Mouse (Mus musculus): ENCODE results near the gene Plaur. TPM values are rescaled to one million over a fixed set of nuclear protein-coding genes. Genes with fewer than 3 reads are reported as not detected.
"Not testable (repeated sequence)": the region's sequence is repeated elsewhere in the genome, so short reads cannot be mapped to it uniquely, and the experiment has no call there.

The Plaur gene
- polyA plus RNA-seq, 1 experiment, result 0.79 TPM

DNA sequence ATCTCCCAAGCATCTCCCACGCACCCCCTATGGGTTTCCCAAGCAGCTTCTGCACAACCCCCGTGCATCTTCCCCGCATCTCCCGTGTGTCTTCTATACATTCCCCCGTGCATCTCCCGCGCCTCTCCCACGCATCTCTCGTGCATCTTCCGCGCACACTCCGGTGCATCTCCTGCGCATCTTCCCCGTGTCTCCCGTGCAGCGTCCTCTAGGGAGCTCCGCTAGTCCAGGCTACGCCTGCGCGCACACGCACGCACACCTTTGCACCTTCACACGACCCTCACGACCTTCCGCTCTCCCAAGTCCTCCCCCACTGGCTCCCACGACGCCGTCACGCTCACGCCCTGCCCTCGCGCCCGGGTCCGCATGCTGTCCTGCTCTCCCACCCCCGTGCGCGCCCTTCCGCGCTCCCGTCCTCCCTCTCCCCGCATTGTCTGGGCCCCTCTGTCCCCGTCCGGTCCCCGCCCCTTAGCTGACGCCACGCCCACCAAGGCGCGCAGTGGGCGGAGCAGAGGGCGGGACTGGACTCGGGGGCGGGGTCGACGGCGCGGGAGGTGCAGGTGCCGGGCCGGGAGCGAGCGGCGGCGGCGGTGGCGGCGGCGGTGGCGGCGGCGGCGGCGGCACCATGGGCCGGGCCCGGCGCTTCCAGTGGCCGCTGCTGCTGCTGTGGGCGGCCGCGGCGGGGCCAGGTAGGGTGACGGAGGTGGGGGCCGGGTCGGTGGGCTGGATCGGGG is 19.4 kb downstream of the Plaur start, which contains the start of gene Cadm4:
Gene Cadm4, plus strand, starts transcription at position 550 of the 734 bp plus-strand sequence.
- peak; percentile 92 to 96 for DNase-seq
- peak within 1 kb of the TSS; percentile 61 for H3K27ac ChIP-seq (ENCODE audit: insufficient read depth, low read length)
- H3K27me3 ChIP-seq (ENCODE audit: control insufficient read depth, insufficient read depth, low read length), result no peaks in the 10 kb centered on the region
- H3K4me1 ChIP-seq (ENCODE audit: control insufficient read depth, insufficient read depth, low read length), result peaks cover 18% of the 10 kb centered on the region
- TF ChIP-seq POLR2A (IDR thresholded peaks at IDR 0.05; ENCODE audit: borderline replicate concordance, insufficient read depth, low read length) (peak; percentile 92), CTCF (IDR thresholded peaks at IDR 0.05; ENCODE audit: borderline replicate concordance, insufficient read depth, low read depth, low read length) (no peak)
- H3K4me3 ChIP-seq (replicated peaks; ENCODE audit: insufficient read depth, low read depth, low read length), result peak within 1 kb of the TSS; percentile 88
- WGBS, result 2% methylated on average over 75 of the region's 83 CpGs

DNA sequence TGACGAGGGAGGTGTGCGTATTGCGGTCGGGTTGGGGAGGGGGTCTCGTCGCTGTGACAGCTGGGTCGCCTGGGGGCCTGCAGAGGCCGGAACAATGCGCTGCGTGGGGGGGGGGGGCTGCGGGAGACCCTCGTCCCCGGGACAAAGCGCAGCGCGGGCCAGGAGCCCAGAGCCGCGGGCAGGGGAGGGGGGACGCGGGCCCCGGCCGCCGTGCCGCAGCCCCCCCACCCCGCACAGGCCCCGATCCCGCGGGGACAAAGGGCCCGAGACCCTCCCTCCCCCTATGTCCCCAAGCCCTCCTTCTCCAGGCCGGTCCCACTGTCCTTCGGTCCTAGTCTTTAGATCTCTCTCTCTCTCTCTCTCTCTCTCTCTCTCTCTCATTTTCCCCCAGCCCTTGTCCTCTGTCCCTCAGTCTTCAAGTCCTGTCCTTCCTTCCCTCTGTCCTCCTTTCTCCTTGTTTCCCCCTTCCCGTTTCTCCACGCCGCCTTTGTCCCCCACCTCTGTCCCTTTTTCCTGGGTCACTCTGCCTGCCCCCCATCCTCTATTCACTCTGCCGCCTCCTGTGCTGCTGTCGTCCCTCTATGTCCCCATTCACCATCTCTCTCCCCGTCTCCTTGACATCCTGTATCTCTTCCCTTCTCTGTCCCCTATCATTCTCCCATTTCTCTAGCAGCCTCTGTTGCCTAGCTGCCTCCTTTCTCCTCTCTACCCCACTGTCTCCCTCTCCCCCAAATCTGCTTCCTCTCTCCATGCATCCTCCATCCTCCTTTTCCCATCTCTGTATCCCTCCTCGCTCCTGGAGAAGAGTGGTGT is 20.1 kb downstream of the Plaur start:
- WGBS, result 0% methylated on average over 27 of the region's 38 CpGs
- TF ChIP-seq CTCF (IDR thresholded peaks at IDR 0.05; ENCODE audit: borderline replicate concordance, insufficient read depth, low read depth, low read length) (no peak), POLR2A (IDR thresholded peaks at IDR 0.05; ENCODE audit: borderline replicate concordance, insufficient read depth, low read length) (no peak)
- Histone ChIP-seq H3K27me3 (ENCODE audit: control insufficient read depth, insufficient read depth, low read length) (no peaks in the 10 kb centered on the region), H3K27ac (ENCODE audit: insufficient read depth, low read length) (peak overlapping the region; percentile 61; the same call in 1 of the 2 replicates), H3K4me3 (replicated peaks; ENCODE audit: insufficient read depth, low read depth, low read length) (peak overlapping the region; percentile 88), H3K4me1 (ENCODE audit: control insufficient read depth, insufficient read depth, low read length) (peaks cover 25% of the 10 kb centered on the region)
- DNase-seq, result peak in 1 of 2 experiments; percentile 43

DNA sequence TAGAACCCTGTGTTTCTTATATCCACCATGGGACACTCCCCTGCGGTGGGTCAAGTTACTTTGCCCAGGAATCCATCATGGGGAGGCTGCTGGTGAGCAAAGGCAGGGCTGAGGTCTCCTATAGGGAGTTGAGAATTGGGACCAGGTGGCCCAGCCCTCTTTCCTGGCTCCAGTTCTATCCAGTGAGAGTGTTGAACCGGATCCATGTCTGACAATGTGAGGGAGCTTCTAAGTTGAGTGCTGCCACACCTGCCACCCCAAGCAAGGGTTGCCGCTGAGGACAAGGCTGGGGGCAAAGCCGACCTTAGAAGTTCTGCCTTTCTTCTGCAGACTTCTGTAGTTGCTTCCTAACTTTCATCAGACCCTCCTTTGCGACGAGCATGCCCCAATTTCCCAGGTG is 21.0 kb downstream of the Plaur start:
- H3K27me3 ChIP-seq (ENCODE audit: control insufficient read depth, insufficient read depth, low read length), result not testable (repeated sequence)
- WGBS, result 10% methylated on average over 6 of the region's 6 CpGs
- H3K4me1 ChIP-seq (ENCODE audit: control insufficient read depth, insufficient read depth, low read length), result peaks cover 26% of the 10 kb centered on the region
- DNase-seq, result peak; percentile 43 to 64
- 0 out of 2 replicates have a peak overlapping the region, but pooled peaks have one; percentile 61 for H3K27ac ChIP-seq (ENCODE audit: insufficient read depth, low read length)
- peak overlapping the region; percentile 88 for H3K4me3 ChIP-seq (replicated peaks; ENCODE audit: insufficient read depth, low read depth, low read length)

DNA sequence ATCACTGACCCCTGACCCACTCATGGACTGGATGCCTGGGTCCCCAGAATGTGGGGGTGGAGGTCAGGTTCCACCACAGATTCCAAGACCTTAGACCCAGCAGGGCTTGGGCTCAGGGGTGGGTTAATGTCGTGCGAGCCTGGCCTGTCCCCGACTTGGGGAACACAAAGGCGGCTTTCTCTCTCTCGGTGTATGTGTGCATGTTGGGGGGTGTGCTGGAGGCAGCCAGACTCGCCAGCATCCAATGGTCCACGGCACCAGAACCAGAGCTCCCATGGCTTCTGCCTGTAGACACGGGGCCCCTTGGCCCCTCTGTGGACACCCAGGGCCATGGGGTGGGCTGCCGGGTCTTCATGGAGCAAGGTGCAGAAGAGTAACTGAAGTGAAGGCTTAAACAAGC is 23.2 kb downstream of the Plaur start:
- no peak for TF ChIP-seq POLR2A (IDR thresholded peaks at IDR 0.05; ENCODE audit: borderline replicate concordance, insufficient read depth, low read length)
- TF ChIP-seq CTCF (IDR thresholded peaks at IDR 0.05; ENCODE audit: borderline replicate concordance, insufficient read depth, low read depth, low read length), result no peak
- DNase-seq, result peak in 1 of 2 experiments; percentile 31
- WGBS, result 57% methylated on average over 9 of the region's 9 CpGs
- H3K4me3 ChIP-seq (replicated peaks; ENCODE audit: insufficient read depth, low read depth, low read length), result no peak overlapping the region
- H3K4me1 ChIP-seq (ENCODE audit: control insufficient read depth, insufficient read depth, low read length), result peaks cover 24% of the 10 kb centered on the region
- H3K27ac ChIP-seq (ENCODE audit: insufficient read depth, low read length), result peak overlapping the region; percentile 79; the same call in 1 of the 2 replicates
- H3K27me3 ChIP-seq (ENCODE audit: control insufficient read depth, insufficient read depth, low read length), result no peaks in the 10 kb centered on the region

DNA sequence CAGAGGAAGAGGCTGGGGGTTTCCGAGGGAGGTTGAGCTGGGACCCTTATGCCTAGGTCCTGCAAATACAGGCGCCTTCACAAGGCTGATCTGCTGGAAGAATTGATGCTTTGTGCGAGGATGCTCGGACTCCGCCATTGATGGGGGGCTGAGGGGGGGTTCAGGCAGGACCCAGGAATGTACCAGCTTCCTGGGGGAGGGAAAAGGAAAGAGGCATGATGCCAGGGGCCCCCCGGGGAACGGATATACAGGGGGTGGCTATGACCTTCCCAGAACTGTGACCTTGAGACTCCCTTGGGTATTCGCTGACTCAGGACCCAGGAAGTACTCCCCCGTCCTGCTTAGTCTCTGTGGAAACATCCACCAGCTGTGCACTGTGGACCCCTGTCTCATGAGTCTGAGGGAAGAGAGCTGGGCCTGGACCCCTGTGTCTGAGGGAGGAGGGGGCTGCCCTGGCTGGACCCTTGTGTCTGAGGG is 24.4 kb downstream of the Plaur start:
- peak in 1 of 2 experiments; percentile 28 for DNase-seq
- 48% methylated on average over 9 of the region's 9 CpGs for WGBS

DNA sequence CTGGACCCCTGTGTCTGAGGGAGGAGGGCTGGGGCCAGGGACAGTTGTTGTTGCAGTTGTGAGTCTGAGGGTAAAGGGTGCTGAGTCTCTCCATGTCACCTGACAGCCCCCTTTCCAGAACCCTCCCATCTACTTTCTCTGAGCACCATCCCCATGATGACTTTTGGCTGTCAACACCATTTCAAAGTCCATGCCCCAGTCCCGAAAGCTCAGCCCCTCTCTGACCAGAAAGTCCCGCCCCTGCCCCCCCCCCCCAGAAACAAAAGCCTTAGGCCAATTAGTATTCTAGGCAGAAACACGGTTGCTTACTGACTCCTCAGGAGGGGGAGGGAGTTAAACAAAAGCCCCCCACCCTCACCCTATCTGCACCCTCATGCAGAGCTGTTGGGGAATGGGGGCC is 25.1 kb downstream of the Plaur start:
- H3K4me1 ChIP-seq (ENCODE audit: control insufficient read depth, insufficient read depth, low read length), result peaks cover 26% of the 10 kb centered on the region
- no peak for TF ChIP-seq POLR2A (IDR thresholded peaks at IDR 0.05; ENCODE audit: borderline replicate concordance, insufficient read depth, low read length)

More for the DNA sequence above, 24.4 kb downstream of the Plaur start:
- Histone ChIP-seq H3K4me1 (ENCODE audit: control insufficient read depth, insufficient read depth, low read length) (peaks cover 26% of the 10 kb centered on the region), H3K4me3 (replicated peaks; ENCODE audit: insufficient read depth, low read depth, low read length) (no peak overlapping the region), H3K27ac (ENCODE audit: insufficient read depth, low read length) (peak overlapping the region; percentile 79), H3K27me3 (ENCODE audit: control insufficient read depth, insufficient read depth, low read length) (no peaks in the 10 kb centered on the region)
- no peak for TF ChIP-seq CTCF (IDR thresholded peaks at IDR 0.05; ENCODE audit: borderline replicate concordance, insufficient read depth, low read depth, low read length)
- no peak for TF ChIP-seq POLR2A (IDR thresholded peaks at IDR 0.05; ENCODE audit: borderline replicate concordance, insufficient read depth, low read length)

DNA sequence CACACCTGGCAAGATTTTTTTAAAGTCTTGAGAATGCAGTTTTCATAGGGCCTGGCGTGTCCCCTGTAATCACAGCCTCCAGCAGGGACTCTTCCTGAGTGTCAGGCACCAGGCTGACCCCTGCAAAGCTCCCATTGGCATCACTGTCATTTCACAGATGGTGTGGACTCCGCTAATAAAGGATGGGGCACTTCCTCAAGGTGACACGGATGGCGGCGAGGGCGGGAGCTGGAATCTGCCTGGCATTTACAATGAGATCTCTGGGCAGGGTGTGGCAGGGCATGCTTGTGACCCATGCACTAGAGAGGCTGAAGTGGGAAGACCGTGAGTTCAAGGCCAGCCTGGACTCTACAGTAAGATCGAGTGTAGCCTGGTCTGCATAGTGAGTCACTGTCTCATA is 26.0 kb downstream of the Plaur start:
- 10% methylated on average over 8 of the region's 8 CpGs for WGBS
- Histone ChIP-seq H3K4me1 (ENCODE audit: control insufficient read depth, insufficient read depth, low read length) (peaks cover 26% of the 10 kb centered on the region), H3K27me3 (ENCODE audit: control insufficient read depth, insufficient read depth, low read length) (no peaks in the 10 kb centered on the region), H3K27ac (ENCODE audit: insufficient read depth, low read length) (peak overlapping the region; percentile 64), H3K4me3 (replicated peaks; ENCODE audit: insufficient read depth, low read depth, low read length) (no peak overlapping the region)
- DNase-seq, result peak in 1 of 2 experiments; percentile 69
- no peak for TF ChIP-seq CTCF (IDR thresholded peaks at IDR 0.05; ENCODE audit: borderline replicate concordance, insufficient read depth, low read depth, low read length)
- no peak for TF ChIP-seq POLR2A (IDR thresholded peaks at IDR 0.05; ENCODE audit: borderline replicate concordance, insufficient read depth, low read length)

More for the DNA sequence above, 25.1 kb downstream of the Plaur start:
- Histone ChIP-seq H3K27me3 (ENCODE audit: control insufficient read depth, insufficient read depth, low read length) (no peaks in the 10 kb centered on the region), H3K4me3 (replicated peaks; ENCODE audit: insufficient read depth, low read depth, low read length) (no peak overlapping the region), H3K27ac (ENCODE audit: insufficient read depth, low read length) (peak overlapping the region; percentile 79)
- DNase-seq, result no peak
- 31% methylated on average over 3 of the region's 3 CpGs for WGBS
